Comparison of ENCODE assay signal across 16 mouse cellular contexts in the genomic region with DNA sequence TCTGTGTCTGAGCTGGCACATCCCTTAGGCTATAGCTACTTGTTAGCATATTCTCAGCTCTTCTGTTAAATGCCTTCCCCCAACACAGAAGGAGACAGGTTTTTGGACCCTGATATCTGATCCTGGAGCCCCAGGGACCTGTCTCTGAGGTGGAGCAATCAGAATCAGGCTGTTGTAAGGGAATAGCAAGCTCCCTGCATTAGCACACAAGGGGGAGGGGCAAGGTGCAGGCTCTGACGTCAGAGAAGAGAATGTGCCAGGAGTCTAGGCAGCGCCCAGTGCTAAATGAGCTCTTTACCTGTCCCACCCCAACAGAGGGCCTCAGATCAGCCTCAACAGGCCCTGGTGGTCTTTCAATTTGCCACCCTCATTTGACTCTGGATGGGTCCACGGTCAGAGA. TPM values are rescaled to one million over a fixed set of nuclear protein-coding genes. Genes with fewer than 3 reads are reported as not detected.
DNase-seq lines count a peak whose midpoint lies in the region; ATAC-seq lines count a peak whose summit lies in the region.
"Had no signal": no experiment of that assay in that cellular context is flagged by ENCODE, and none has a peak within 500 bp of the region (broad histone marks: within the 10 kb centered on the region; RNA-seq: fewer than 3 reads in every experiment).

No protein-coding gene starts in this region.

- no peak overlapping the region for H3K9ac ChIP-seq in hindbrain, embryonic 12.5 days
- H3K9ac ChIP-seq in hindbrain, embryonic 14.5 days = no peak overlapping the region
- no peak overlapping the region for H3K9ac ChIP-seq in embryonic facial prominence, embryonic 15.5 days
- H3K9ac ChIP-seq in limb, embryonic 15.5 days = no peak overlapping the region
- H3K9ac ChIP-seq: lung, embryonic 14.5 days had no signal

- DNase-seq in hindbrain, embryonic 14.5 days (ENCODE audit: low spot score) = no peak
- peak; percentile 54 for DNase-seq in brain, adult 2 months (ENCODE audit: low read depth, low spot score)
- DNase-seq in testis, postnatal 10 days (ENCODE audit: low spot score) = no peak
- DNase-seq in layer of hippocampus, adult 8-10 months (ENCODE audit: low spot score in 2 of 2) = no peak
- DNase-seq: adrenal gland, postnatal 25 days; cerebellum, adult 8-10 months; gastrocnemius, postnatal 10 days; lung, embryonic 14.5 days; thymus, postnatal 4 days had no signal

- 57% methylated on average over 3 of the region's 3 CpGs for WGBS in hindbrain, embryonic 12.5 days
- 43% methylated on average over 3 of the region's 3 CpGs for WGBS in hindbrain, embryonic 14.5 days
- 32% methylated on average over 3 of the region's 3 CpGs for WGBS in embryonic facial prominence, embryonic 15.5 days
- WGBS in limb, embryonic 15.5 days = 28% methylated on average over 3 of the region's 3 CpGs

- ATAC-seq in hindbrain, embryonic 12.5 days (ENCODE audit: low FRiP score) = no peak
- no peak for ATAC-seq in hindbrain, embryonic 14.5 days (ENCODE audit: low FRiP score)
- no peak; the same call in 1 of the 2 replicates for ATAC-seq in embryonic facial prominence, embryonic 15.5 days (ENCODE audit: insufficient number of reproducible peaks, low FRiP score, low TSS enrichment, low read depth)
- ATAC-seq in limb, embryonic 15.5 days (ENCODE audit: insufficient number of reproducible peaks, low FRiP score, low TSS enrichment, low read depth) = no peak
- ATAC-seq in CD4-positive, CD25-positive, alpha-beta regulatory T cell, adult 4 months = no peak

- no peak overlapping the region for H3K4me3 ChIP-seq in hindbrain, embryonic 12.5 days
- no peak overlapping the region for H3K4me3 ChIP-seq in hindbrain, embryonic 14.5 days (replicated peaks; ENCODE audit: low read length)
- no peak overlapping the region for H3K4me3 ChIP-seq in embryonic facial prominence, embryonic 15.5 days (replicated peaks)
- H3K4me3 ChIP-seq in limb, embryonic 15.5 days = no peak overlapping the region
- H3K4me3 ChIP-seq: erythroblast, embryonic 14.5 days; myocyte had no signal

- H3K4me1 ChIP-seq in hindbrain, embryonic 12.5 days = peaks cover 69% of the 10 kb centered on the region
- H3K4me1 ChIP-seq in hindbrain, embryonic 14.5 days (replicated peaks; ENCODE audit: control insufficient read depth, insufficient read depth, low read length) = peaks cover 50% of the 10 kb centered on the region
- peaks cover 76% of the 10 kb centered on the region for H3K4me1 ChIP-seq in embryonic facial prominence, embryonic 15.5 days
- H3K4me1 ChIP-seq in limb, embryonic 15.5 days = peaks cover 76% of the 10 kb centered on the region

- peak overlapping the region; percentile 31; the same call in 1 of the 2 replicates for H3K27ac ChIP-seq in hindbrain, embryonic 12.5 days
- H3K27ac ChIP-seq in hindbrain, embryonic 14.5 days = no peak overlapping the region
- peak overlapping the region; percentile 63 for H3K27ac ChIP-seq in embryonic facial prominence, embryonic 15.5 days (replicated peaks)
- peak overlapping the region; percentile 17 for H3K27ac ChIP-seq in limb, embryonic 15.5 days
- H3K27ac ChIP-seq: kidney, postnatal 0 days had no signal

- no peaks in the 10 kb centered on the region for H3K27me3 ChIP-seq in hindbrain, embryonic 12.5 days
- H3K27me3 ChIP-seq in hindbrain, embryonic 14.5 days (ENCODE audit: control insufficient read depth, insufficient read depth, low read length) = no peaks in the 10 kb centered on the region
- H3K27me3 ChIP-seq in embryonic facial prominence, embryonic 15.5 days = no peaks in the 10 kb centered on the region
- no peaks in the 10 kb centered on the region for H3K27me3 ChIP-seq in limb, embryonic 15.5 days

- no peaks in the 10 kb centered on the region for H3K9me3 ChIP-seq in hindbrain, embryonic 12.5 days (replicated peaks)
- H3K9me3 ChIP-seq in hindbrain, embryonic 14.5 days (ENCODE audit: control insufficient read depth, low read length) = no peaks in the 10 kb centered on the region
- no peaks in the 10 kb centered on the region for H3K9me3 ChIP-seq in embryonic facial prominence, embryonic 15.5 days (replicated peaks)
- H3K9me3 ChIP-seq in limb, embryonic 15.5 days = no peaks in the 10 kb centered on the region

- H3K36me3 ChIP-seq in hindbrain, embryonic 12.5 days = no peaks in the 10 kb centered on the region
- no peaks in the 10 kb centered on the region for H3K36me3 ChIP-seq in hindbrain, embryonic 14.5 days (replicated peaks; ENCODE audit: control insufficient read depth, insufficient read depth)
- no peaks in the 10 kb centered on the region for H3K36me3 ChIP-seq in embryonic facial prominence, embryonic 15.5 days
- no peaks in the 10 kb centered on the region for H3K36me3 ChIP-seq in limb, embryonic 15.5 days

- no peak overlapping the region for H3K4me2 ChIP-seq in hindbrain, embryonic 12.5 days (replicated peaks)
- no peak overlapping the region for H3K4me2 ChIP-seq in hindbrain, embryonic 14.5 days (replicated peaks)
- H3K4me2 ChIP-seq in embryonic facial prominence, embryonic 15.5 days (replicated peaks) = no peak overlapping the region
- H3K4me2 ChIP-seq in limb, embryonic 15.5 days = no peak overlapping the region
- H3K4me2 ChIP-seq: lung, embryonic 14.5 days had no signal

RNA-seq across cellular contexts. Expression of gene Sema3f, which starts 16.8 kb away (rescaled TPM):
- 26.8 and 28.3 TPM in 2 replicates for polyA plus RNA-seq in hindbrain, embryonic 12.5 days (2016; fragmentation: Nextera tagmentation; extraction: Ambion mirVana)
- polyA plus RNA-seq in hindbrain, embryonic 14.5 days (2014; fragmentation: Nextera tagmentation; extraction: Ambion mirVana) = 17.5 and 17.7 TPM in 2 replicates
- polyA plus RNA-seq in embryonic facial prominence, embryonic 15.5 days (2015; fragmentation: Nextera tagmentation; extraction: Ambion mirVana) = 40.6 and 44.6 TPM in 2 replicates
- polyA plus RNA-seq in limb, embryonic 15.5 days (2015; fragmentation: Nextera tagmentation; extraction: Ambion mirVana) = 26.6 and 38.2 TPM in 2 replicates
- not detected for polyA plus RNA-seq in CD4-positive, CD25-positive, alpha-beta regulatory T cell, adult 4 months (2017; shearing (Covaris generic))
- 1 to 10 TPM; 5.4 to 9.3 (median 6.5) TPM for total RNA-seq in layer of hippocampus, adult 8-10 months (2022)
- polyA plus RNA-seq: erythroblast, embryonic 14.5 days had no signal

RNA-seq across cellular contexts. Expression of gene Rbm5, which starts 43.8 kb away (rescaled TPM):
- polyA plus RNA-seq in hindbrain, embryonic 12.5 days (2016; fragmentation: Nextera tagmentation; extraction: Ambion mirVana) = 260 and 271 TPM in 2 replicates
- 199 and 205 TPM in 2 replicates for polyA plus RNA-seq in hindbrain, embryonic 14.5 days (2014; fragmentation: Nextera tagmentation; extraction: Ambion mirVana)
- 198 and 218 TPM in 2 replicates for polyA plus RNA-seq in embryonic facial prominence, embryonic 15.5 days (2015; fragmentation: Nextera tagmentation; extraction: Ambion mirVana)
- polyA plus RNA-seq in limb, embryonic 15.5 days (2015; fragmentation: Nextera tagmentation; extraction: Ambion mirVana) = 193 and 212 TPM in 2 replicates
- polyA plus RNA-seq in CD4-positive, CD25-positive, alpha-beta regulatory T cell, adult 4 months (2017; shearing (Covaris generic)) = 100 to 1,000 TPM; 280 to 324 TPM
- 100 to 1,000 TPM; 136 to 170 (median 155) TPM for total RNA-seq in layer of hippocampus, adult 8-10 months (2022)

RNA-seq across cellular contexts. Expression of gene Gnat1, which starts 47.5 kb away (rescaled TPM):
- 1.4 and 2.6 TPM in 2 replicates for polyA plus RNA-seq in hindbrain, embryonic 12.5 days (2016; fragmentation: Nextera tagmentation; extraction: Ambion mirVana)
- 1.3 TPM in 2 replicates for polyA plus RNA-seq in hindbrain, embryonic 14.5 days (2014; fragmentation: Nextera tagmentation; extraction: Ambion mirVana)
- polyA plus RNA-seq in embryonic facial prominence, embryonic 15.5 days (2015; fragmentation: Nextera tagmentation; extraction: Ambion mirVana) = 1.9 and 3.4 TPM in 2 replicates
- polyA plus RNA-seq in limb, embryonic 15.5 days (2015; fragmentation: Nextera tagmentation; extraction: Ambion mirVana) = 2.8 TPM in 2 replicates
- 1 to 10 TPM in 1 of 2 experiments, not detected in 1; 1.6 TPM for polyA plus RNA-seq in CD4-positive, CD25-positive, alpha-beta regulatory T cell, adult 4 months (2017; shearing (Covaris generic))
- under 1 TPM; 0.14 to 0.43 (median 0.27) TPM for total RNA-seq in layer of hippocampus, adult 8-10 months (2022)
- total RNA-seq: adrenal gland, postnatal 25 days; gastrocnemius, postnatal 10 days had no signal
- polyA plus RNA-seq: erythroblast, embryonic 14.5 days; myocyte had no signal

RNA-seq across cellular contexts. Expression of gene Slc38a3, which starts 57.7 kb away (rescaled TPM):
- 12.5 and 12.9 TPM in 2 replicates for polyA plus RNA-seq in hindbrain, embryonic 12.5 days (2016; fragmentation: Nextera tagmentation; extraction: Ambion mirVana)
- polyA plus RNA-seq in hindbrain, embryonic 14.5 days (2014; fragmentation: Nextera tagmentation; extraction: Ambion mirVana) = 48.3 and 48.5 TPM in 2 replicates
- 3.7 and 4.2 TPM in 2 replicates for polyA plus RNA-seq in embryonic facial prominence, embryonic 15.5 days (2015; fragmentation: Nextera tagmentation; extraction: Ambion mirVana)
- 5.0 and 5.1 TPM in 2 replicates for polyA plus RNA-seq in limb, embryonic 15.5 days (2015; fragmentation: Nextera tagmentation; extraction: Ambion mirVana)
- not detected for polyA plus RNA-seq in CD4-positive, CD25-positive, alpha-beta regulatory T cell, adult 4 months (2017; shearing (Covaris generic))
- total RNA-seq in layer of hippocampus, adult 8-10 months (2022) = 10 to 100 TPM; 61.3 to 74.3 (median 69.2) TPM

Comparison
In these comparisons a context has a peak if more than half of its experiments do, and no peak if none do; other contexts are left out.
1. RNA of gene Sema3f, which starts 16.8 kb away (polyA plus RNA-seq): 40.6 to 44.6 TPM in embryonic facial prominence, embryonic 15.5 days, 26.6 to 38.2 TPM in limb, embryonic 15.5 days, 26.8 to 28.3 TPM in hindbrain, embryonic 12.5 days and 17.5 to 17.7 TPM in hindbrain, embryonic 14.5 days; not detected in CD4-positive, CD25-positive, alpha-beta regulatory T cell, adult 4 months; every median in the first group is over 10 times any median in the second.